Comparison of ENCODE assay signal across 20 mouse cellular contexts in the genomic region with DNA sequence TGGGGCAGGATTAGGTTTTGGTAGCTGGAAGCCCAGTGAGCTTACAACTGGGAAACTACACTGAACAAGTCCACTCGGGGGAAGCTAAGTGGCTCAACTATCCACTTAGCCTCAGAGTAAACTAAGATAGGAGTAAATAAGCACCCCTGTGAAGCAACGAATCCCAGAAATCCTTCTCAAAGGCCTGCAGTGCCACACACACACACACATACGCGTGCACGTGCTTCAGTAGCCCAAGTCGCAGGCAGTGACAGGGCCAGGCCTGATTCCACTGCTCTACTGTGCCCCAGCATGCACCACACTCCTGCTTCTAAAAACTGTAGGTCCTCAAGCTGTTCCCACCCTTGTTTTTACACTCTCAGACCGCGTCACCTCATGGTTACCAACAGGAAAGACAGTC.
A peak's percentile ranks its signal among the peaks of the same experiment; 100 is the strongest.
DNase-seq lines count a peak whose midpoint lies in the region; ATAC-seq lines count a peak whose summit lies in the region.
"Had no signal": no experiment of that assay in that cellular context is flagged by ENCODE, and none has a peak within 500 bp of the region (broad histone marks: within the 10 kb centered on the region; RNA-seq: fewer than 3 reads in every experiment).

No protein-coding gene starts in this region.

- no peak overlapping the region for H3K4me3 ChIP-seq in kidney, embryonic 14.5 days (ENCODE audit: low read length)
- no peak overlapping the region for H3K4me3 ChIP-seq in liver, embryonic 15.5 days (replicated peaks)
- H3K4me3 ChIP-seq in liver, embryonic 11.5 days (ENCODE audit: low read depth, low read length): no peak overlapping the region
- H3K4me3 ChIP-seq in midbrain, embryonic 10.5 days: no peak overlapping the region
- no peak overlapping the region for H3K4me3 ChIP-seq in midbrain, embryonic 14.5 days (replicated peaks; ENCODE audit: low read depth, low read length)
- H3K4me3 ChIP-seq: embryonic facial prominence, embryonic 13.5 days; gastrocnemius, adult 2 months; heart, embryonic 12.5 days had no signal

- H3K4me2 ChIP-seq in kidney, embryonic 14.5 days (replicated peaks; ENCODE audit: low read depth, low read length): no peak overlapping the region
- no peak overlapping the region for H3K4me2 ChIP-seq in liver, embryonic 15.5 days
- no peak overlapping the region for H3K4me2 ChIP-seq in liver, embryonic 11.5 days
- H3K4me2 ChIP-seq in midbrain, embryonic 14.5 days (ENCODE audit: low read length): no peak overlapping the region
- H3K4me2 ChIP-seq: embryonic facial prominence, embryonic 13.5 days; heart, embryonic 12.5 days had no signal

- H3K27me3 ChIP-seq in kidney, embryonic 14.5 days (ENCODE audit: control insufficient read depth, insufficient read depth, low read length): no peaks in the 10 kb centered on the region
- H3K27me3 ChIP-seq in liver, embryonic 15.5 days: no peaks in the 10 kb centered on the region
- H3K27me3 ChIP-seq in liver, embryonic 11.5 days (replicated peaks; ENCODE audit: control insufficient read depth, insufficient read depth, low read length): no peaks in the 10 kb centered on the region; the same call in 1 of the 2 replicates
- H3K27me3 ChIP-seq in midbrain, embryonic 10.5 days (ENCODE audit: low read depth, poor library complexity, severe bottlenecking): no peaks in the 10 kb centered on the region
- H3K27me3 ChIP-seq in midbrain, embryonic 14.5 days (ENCODE audit: control insufficient read depth, insufficient read depth, low read length): no peaks in the 10 kb centered on the region
- H3K27me3 ChIP-seq: CH12.LX; embryonic facial prominence, embryonic 13.5 days; heart, embryonic 12.5 days; Patski had no signal

- no peak for DNase-seq in kidney, adult 9 months
- no peak for DNase-seq in liver, embryonic 11.5 days (ENCODE audit: low spot score)
- DNase-seq in midbrain, embryonic 10.5 days (ENCODE audit: low spot score): no peak
- no peak for DNase-seq in midbrain, embryonic 14.5 days
- DNase-seq in lung, postnatal 36 days: peak; percentile 53
- DNase-seq: adrenal gland, postnatal 25 days; cerebellum, adult 18-20 months; cerebellum, adult 9-11 months; cerebellum, postnatal 36 days; gastrocnemius, adult 2 months; gastrocnemius, postnatal 25 days had no signal

- no peak for ATAC-seq in kidney, embryonic 14.5 days (ENCODE audit: low FRiP score, low TSS enrichment)
- ATAC-seq in liver, embryonic 15.5 days (ENCODE audit: insufficient read depth): no peak
- ATAC-seq in liver, embryonic 11.5 days (replicated peaks; ENCODE audit: low FRiP score): no peak
- ATAC-seq in midbrain, embryonic 14.5 days (ENCODE audit: low FRiP score, low TSS enrichment): no peak
- ATAC-seq in inflammation-experienced regulatory T-cells, adult 6 months: no peak
- ATAC-seq: activated CD4-positive, CD25-positive, alpha-beta regulatory T cell, adult 4 months; forebrain, embryonic 14.5 days; Patski had no signal

- WGBS in kidney, embryonic 14.5 days: 76% methylated on average over 8 of the region's 8 CpGs
- 56% methylated on average over 8 of the region's 8 CpGs for WGBS in liver, embryonic 15.5 days (ENCODE audit: insufficient replicate concordance)
- 71% methylated on average over 8 of the region's 8 CpGs for WGBS in liver, embryonic 11.5 days
- WGBS in midbrain, embryonic 10.5 days: 77% methylated on average over 8 of the region's 8 CpGs
- WGBS in midbrain, embryonic 14.5 days: 68% methylated on average over 8 of the region's 8 CpGs

- H3K9me3 ChIP-seq in kidney, embryonic 14.5 days (ENCODE audit: control insufficient read depth, low read length): no peaks in the 10 kb centered on the region
- no peaks in the 10 kb centered on the region for H3K9me3 ChIP-seq in liver, embryonic 15.5 days (replicated peaks)
- no peaks in the 10 kb centered on the region for H3K9me3 ChIP-seq in liver, embryonic 11.5 days (ENCODE audit: control insufficient read depth, low read length)
- H3K9me3 ChIP-seq in midbrain, embryonic 10.5 days (replicated peaks): no peaks in the 10 kb centered on the region
- no peaks in the 10 kb centered on the region for H3K9me3 ChIP-seq in midbrain, embryonic 14.5 days (ENCODE audit: control insufficient read depth, low read length)
- H3K9me3 ChIP-seq: embryonic facial prominence, embryonic 13.5 days; heart, embryonic 12.5 days had no signal

- H3K4me1 ChIP-seq in kidney, embryonic 14.5 days (ENCODE audit: control insufficient read depth, insufficient read depth, low read length): no peaks in the 10 kb centered on the region
- H3K4me1 ChIP-seq in liver, embryonic 15.5 days (replicated peaks): 0 out of 2 replicates have a peak, but pooled peaks cover 3% of the 10 kb centered on the region
- H3K4me1 ChIP-seq in liver, embryonic 11.5 days (replicated peaks; ENCODE audit: control insufficient read depth, insufficient read depth, low read length): no peaks in the 10 kb centered on the region
- H3K4me1 ChIP-seq in midbrain, embryonic 10.5 days: peaks cover 12% of the 10 kb centered on the region
- no peaks in the 10 kb centered on the region for H3K4me1 ChIP-seq in midbrain, embryonic 14.5 days (ENCODE audit: control insufficient read depth, insufficient read depth, low read length)
- H3K4me1 ChIP-seq: heart, embryonic 12.5 days had no signal

- peak overlapping the region; percentile 11; the same call in 1 of the 2 replicates for H3K27ac ChIP-seq in kidney, embryonic 14.5 days (ENCODE audit: low read depth, low read length)
- H3K27ac ChIP-seq in liver, embryonic 15.5 days (replicated peaks): peak overlapping the region; percentile 49
- H3K27ac ChIP-seq in liver, embryonic 11.5 days (ENCODE audit: low read depth, low read length): no peak overlapping the region
- peak overlapping the region; percentile 64; the same call in 1 of the 2 replicates for H3K27ac ChIP-seq in midbrain, embryonic 10.5 days (replicated peaks)
- no peak overlapping the region for H3K27ac ChIP-seq in midbrain, embryonic 14.5 days (replicated peaks; ENCODE audit: low read depth, low read length)
- H3K27ac ChIP-seq: embryonic facial prominence, embryonic 13.5 days; gastrocnemius, adult 2 months had no signal

- H3K9ac ChIP-seq in kidney, embryonic 14.5 days (ENCODE audit: low read depth, low read length): no peak overlapping the region
- no peak overlapping the region for H3K9ac ChIP-seq in liver, embryonic 15.5 days
- no peak overlapping the region for H3K9ac ChIP-seq in liver, embryonic 11.5 days (ENCODE audit: low read depth, low read length)
- H3K9ac ChIP-seq in midbrain, embryonic 14.5 days (replicated peaks; ENCODE audit: low read length): no peak overlapping the region
- H3K9ac ChIP-seq: embryonic facial prominence, embryonic 13.5 days; heart, embryonic 12.5 days had no signal

- no peaks in the 10 kb centered on the region for H3K36me3 ChIP-seq in kidney, embryonic 14.5 days (ENCODE audit: control insufficient read depth, insufficient read depth, low read length)
- no peaks in the 10 kb centered on the region for H3K36me3 ChIP-seq in liver, embryonic 15.5 days (replicated peaks)
- H3K36me3 ChIP-seq in liver, embryonic 11.5 days (ENCODE audit: control insufficient read depth, insufficient read depth, low read length): no peaks in the 10 kb centered on the region
- H3K36me3 ChIP-seq in midbrain, embryonic 10.5 days: no peaks in the 10 kb centered on the region
- no peaks in the 10 kb centered on the region for H3K36me3 ChIP-seq in midbrain, embryonic 14.5 days (ENCODE audit: control insufficient read depth, insufficient read depth, low read length)
- H3K36me3 ChIP-seq: embryonic facial prominence, embryonic 13.5 days; heart, embryonic 12.5 days had no signal

Comparison
In these comparisons a context has a peak if more than half of its experiments do, and no peak if none do; other contexts are left out.
1. H3K27ac ChIP-seq: peak in kidney, embryonic 14.5 days (single experiment), liver, embryonic 15.5 days (single experiment) and midbrain, embryonic 10.5 days (single experiment); none in liver, embryonic 11.5 days (single experiment) and midbrain, embryonic 14.5 days (single experiment).